Mouse (Mus musculus) MEL (cell line): ENCODE measurements at regions not wholly inside any gene's neighbourhood (a gene's known extent, or its start where the extent isn't known, plus 50 kb on each side); places are given as distances from the start of the nearest gene placed in this dataset.
A peak's percentile ranks its signal among the peaks of the same experiment; 100 is the strongest.

Experiments
- CTCF ChIP-seq, 3 experiments: IDR thresholded peaks in 2 of 3; conservative IDR thresholded peaks in 1 of 3; 2 replicates each; pipeline ENCODE4 v1.5.1; 2011 to 2012; ENCODE audit warnings: low read length in 3 of 3, low read depth in 2 of 3, mild to moderate bottlenecking in 2 of 3, improper control_type of control experiment in 1 of 3, inconsistent platforms in 1 of 3, mixed read lengths in 1 of 3, moderate library complexity in 1 of 3; ENCODE audit not compliant: control insufficient read depth in 1 of 3, insufficient read depth in 1 of 3, poor library complexity in 1 of 3, severe bottlenecking in 1 of 3
- EP300 ChIP-seq, 2 experiments: IDR thresholded peaks; 2 replicates each; pipeline ENCODE4 v1.6.1; 2011; ENCODE audit warnings: improper control_type of control experiment in 2 of 2, low read length in 2 of 2, low read depth in 1 of 2, mild to moderate bottlenecking in 1 of 2
- GABPA ChIP-seq: IDR thresholded peaks from 2 replicates; pipeline ENCODE4 v1.6.1; 2012; ENCODE audit warnings: low read depth, mild to moderate bottlenecking, inconsistent platforms, low read length, improper control_type of control experiment, moderate library complexity
- GATA1 ChIP-seq: IDR thresholded peaks from 2 replicates; pipeline ENCODE4 v1.6.1; 2011; ENCODE audit warnings: low read depth, low read length, improper control_type of control experiment
- JUND ChIP-seq: IDR thresholded peaks from 2 replicates; pipeline ENCODE4 v1.6.1; 2011; ENCODE audit warnings: low read depth, mild to moderate bottlenecking, improper control_type of control experiment, low read length
- MAX ChIP-seq: IDR thresholded peaks from 2 replicates; pipeline ENCODE4 v1.6.1; 2011; ENCODE audit warnings: low read length, improper control_type of control experiment
- MAZ ChIP-seq: IDR thresholded peaks from 2 replicates; pipeline ENCODE4 v1.6.1; 2012; ENCODE audit warnings: low read depth, mild to moderate bottlenecking, inconsistent platforms, low read length, improper control_type of control experiment
- RCOR1 ChIP-seq: IDR thresholded peaks from 2 replicates; pipeline ENCODE4 v1.6.1; 2012; ENCODE audit warnings: low read depth, mild to moderate bottlenecking, inconsistent platforms, low read length, improper control_type of control experiment
- TAL1 ChIP-seq: IDR thresholded peaks from 2 replicates; pipeline ENCODE4 v1.6.1; 2012; ENCODE audit warnings: mild to moderate bottlenecking, inconsistent platforms, low read length, moderate library complexity, mixed read lengths
- TBP ChIP-seq: IDR thresholded peaks from 2 replicates; pipeline ENCODE4 v1.8.0; 2011; ENCODE audit warnings: low read depth, low read length, improper control_type of control experiment
- ZMIZ1 ChIP-seq: IDR thresholded peaks from 2 replicates; pipeline ENCODE4 v1.6.1; 2012; ENCODE audit warnings: low read depth, mild to moderate bottlenecking, inconsistent platforms, low read length, improper control_type of control experiment, moderate library complexity

GRCm38 (mm10) chr5:45075195-45075594 is 275.7 kb upstream of the Ldb2 start:
- TF ChIP-seq ZMIZ1, result no peak
- TF ChIP-seq CTCF (IDR thresholded peaks at IDR 0.05 in 2 of 3, conservative IDR thresholded peaks at IDR 0.05 in 1 of 3; ENCODE audit: control insufficient read depth in 1 of 3, insufficient read depth in 1 of 3, low read depth in 2 of 3, low read length in 3 of 3, poor library complexity in 1 of 3, severe bottlenecking in 1 of 3), result no peak
- no peak for TF ChIP-seq TBP
- TF ChIP-seq MAZ, result no peak
- peak; percentile 92 for TF ChIP-seq GATA1
- TF ChIP-seq RCOR1, result peak; percentile 97
- 0 out of 2 replicates have a peak, but pooled peaks have one; percentile 36 for TF ChIP-seq JUND
- peak; percentile 64 for TF ChIP-seq TAL1
- peak; percentile 91 for TF ChIP-seq MAX
- TF ChIP-seq EP300 (IDR thresholded peaks at IDR 0.05; ENCODE audit: low read depth in 1 of 2, low read length in 2 of 2), result peak; percentile 93 to 97
- 0 out of 2 replicates have a peak, but pooled peaks have one; percentile 36 for TF ChIP-seq GABPA
